Mouse (Mus musculus): Measurements from ENCODE around the gene Fabp1. TPM values are rescaled to one million over a fixed set of nuclear protein-coding genes. Genes with fewer than 3 reads are reported as not detected.

Gene Fabp1
- polyA plus RNA-seq, 1 experiment from 2014 or later, result not detected

GRCm38 (mm10) chr6:71172812-71173580 is 26.6 kb upstream of the Fabp1 start:
- Histone ChIP-seq H3K9me3 (ENCODE audit: control insufficient read depth, low read length) (no peaks in the 10 kb centered on the region), H3K27me3 (ENCODE audit: control insufficient read depth, insufficient read depth, low read length) (no peaks in the 10 kb centered on the region), H3K27ac (ENCODE audit: low read depth, low read length) (no peak overlapping the region), H3K4me2 (ENCODE audit: low read depth, low read length, severe bottlenecking) (no peak overlapping the region), H3K9ac (ENCODE audit: low read length) (no peak overlapping the region), H3K4me3 (ENCODE audit: low read depth, low read length) (no peak overlapping the region), H3K4me1 (replicated peaks; ENCODE audit: control insufficient read depth, insufficient read depth, low read length) (no peaks in the 10 kb centered on the region), H3K36me3 (ENCODE audit: control insufficient read depth, insufficient read depth, low read length) (no peaks in the 10 kb centered on the region)
- ATAC-seq (replicated peaks; ENCODE audit: low FRiP score) (no peak), DNase-seq (ENCODE audit: low spot score) (no peak)
- 94% methylated on average over 10 of the region's 10 CpGs for WGBS

GRCm38 (mm10) chr6:71180596-71180995 is 19.0 kb upstream of the Fabp1 start:
- H3K9ac ChIP-seq (ENCODE audit: low read length), result no peak overlapping the region
- WGBS, result 86% methylated on average over 1 of the region's 1 CpGs

DNA sequence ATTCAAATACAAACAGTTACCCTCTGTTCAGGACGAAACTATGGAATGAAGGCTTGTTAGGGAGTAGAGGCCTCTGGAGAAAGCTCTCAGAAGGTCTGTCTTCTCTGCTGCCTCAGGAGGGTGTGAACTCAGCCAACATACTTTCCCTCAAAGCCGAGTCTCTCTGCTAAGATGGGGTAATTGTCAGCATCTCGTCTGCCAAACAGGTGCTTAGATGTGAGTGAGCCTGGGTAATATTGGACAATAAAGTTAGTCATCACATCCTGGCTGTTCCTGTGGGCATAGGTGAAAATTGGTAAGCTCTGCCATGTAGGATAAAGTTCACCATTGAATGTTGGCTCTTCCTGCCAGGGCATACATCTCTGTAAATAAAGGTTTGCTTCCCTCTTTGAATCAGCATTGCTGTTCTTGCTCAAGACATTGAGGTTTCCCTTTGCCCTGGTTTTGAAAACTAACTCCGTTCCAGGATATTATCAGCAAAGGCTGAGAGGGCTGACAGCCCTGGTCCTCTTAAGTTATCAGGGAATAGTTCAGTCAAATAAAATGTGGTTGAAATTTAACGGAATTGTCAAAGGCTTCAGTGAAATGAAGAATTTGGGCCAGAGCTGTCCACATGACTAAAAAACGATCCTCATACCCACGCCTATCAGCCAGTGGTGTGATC is 14.6 kb upstream of the Fabp1 start:
- no peaks in the 10 kb centered on the region for H3K27me3 ChIP-seq (ENCODE audit: control insufficient read depth, insufficient read depth, low read length)
- H3K4me1 ChIP-seq (replicated peaks; ENCODE audit: control insufficient read depth, insufficient read depth, low read length), result no peaks in the 10 kb centered on the region
- no peak overlapping the region for H3K4me3 ChIP-seq (ENCODE audit: low read depth, low read length)
- ATAC-seq (replicated peaks; ENCODE audit: low FRiP score) (no peak), DNase-seq (ENCODE audit: low spot score) (no peak)
- H3K9ac ChIP-seq (ENCODE audit: low read length), result no peak overlapping the region
- 84% methylated on average over 7 of the region's 7 CpGs for WGBS
- no peak overlapping the region for H3K27ac ChIP-seq (ENCODE audit: low read depth, low read length)
- H3K9me3 ChIP-seq (ENCODE audit: control insufficient read depth, low read length), result no peaks in the 10 kb centered on the region
- H3K4me2 ChIP-seq (ENCODE audit: low read depth, low read length, severe bottlenecking), result no peak overlapping the region
- H3K36me3 ChIP-seq (ENCODE audit: control insufficient read depth, insufficient read depth, low read length), result no peaks in the 10 kb centered on the region

More at GRCm38 (mm10) chr6:71180596-71180995, 19.0 kb upstream of the Fabp1 start:
- no peaks in the 10 kb centered on the region for H3K27me3 ChIP-seq (ENCODE audit: control insufficient read depth, insufficient read depth, low read length)
- no peaks in the 10 kb centered on the region for H3K4me1 ChIP-seq (replicated peaks; ENCODE audit: control insufficient read depth, insufficient read depth, low read length)
- DNase-seq (ENCODE audit: low spot score) (no peak), ATAC-seq (replicated peaks; ENCODE audit: low FRiP score) (no peak)
- no peaks in the 10 kb centered on the region for H3K36me3 ChIP-seq (ENCODE audit: control insufficient read depth, insufficient read depth, low read length)
- no peak overlapping the region for H3K4me3 ChIP-seq (ENCODE audit: low read depth, low read length)
- H3K27ac ChIP-seq (ENCODE audit: low read depth, low read length), result no peak overlapping the region
- H3K4me2 ChIP-seq (ENCODE audit: low read depth, low read length, severe bottlenecking), result no peak overlapping the region
- no peaks in the 10 kb centered on the region for H3K9me3 ChIP-seq (ENCODE audit: control insufficient read depth, low read length)

GRCm38 (mm10) chr6:71189578-71189977 is 10.0 kb upstream of the Fabp1 start:
- H3K9me3 ChIP-seq (ENCODE audit: control insufficient read depth, low read length), result no peaks in the 10 kb centered on the region
- ATAC-seq (replicated peaks; ENCODE audit: low FRiP score) (no peak), DNase-seq (ENCODE audit: low spot score) (no peak)
- H3K36me3 ChIP-seq (ENCODE audit: control insufficient read depth, insufficient read depth, low read length), result no peaks in the 10 kb centered on the region
- H3K4me2 ChIP-seq (ENCODE audit: low read depth, low read length, severe bottlenecking), result no peak overlapping the region
- no peaks in the 10 kb centered on the region for H3K27me3 ChIP-seq (ENCODE audit: control insufficient read depth, insufficient read depth, low read length)
- H3K9ac ChIP-seq (ENCODE audit: low read length), result no peak overlapping the region
- H3K4me1 ChIP-seq (replicated peaks; ENCODE audit: control insufficient read depth, insufficient read depth, low read length), result no peaks in the 10 kb centered on the region
- no peak overlapping the region for H3K27ac ChIP-seq (ENCODE audit: low read depth, low read length)
- no peak overlapping the region for H3K4me3 ChIP-seq (ENCODE audit: low read depth, low read length)
- WGBS, result 83% methylated on average over 1 of the region's 1 CpGs

DNA sequence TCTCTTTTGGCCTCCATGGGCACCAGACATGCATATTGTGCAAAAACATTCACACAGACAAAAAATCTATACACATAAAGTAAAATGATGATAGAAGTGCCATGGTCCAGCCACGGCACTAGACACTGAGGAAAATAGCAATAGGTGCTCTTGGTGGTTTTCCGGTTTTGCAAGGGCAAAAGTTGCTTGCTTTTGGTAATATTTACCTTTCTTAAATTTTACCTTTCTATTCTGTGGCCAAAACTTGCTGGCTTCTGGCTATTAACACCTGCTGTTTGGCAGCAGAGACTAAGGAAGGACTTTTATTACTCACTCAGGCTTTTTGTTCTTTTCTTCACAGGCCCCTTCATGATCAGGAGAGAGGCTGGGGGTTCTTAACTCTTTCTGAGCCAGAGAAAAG is 9.1 kb upstream of the Fabp1 start:
- H3K9me3 ChIP-seq (ENCODE audit: control insufficient read depth, low read length), result no peaks in the 10 kb centered on the region
- H3K4me1 ChIP-seq (replicated peaks; ENCODE audit: control insufficient read depth, insufficient read depth, low read length), result no peaks in the 10 kb centered on the region
- H3K27me3 ChIP-seq (ENCODE audit: control insufficient read depth, insufficient read depth, low read length), result no peaks in the 10 kb centered on the region
- ATAC-seq (replicated peaks; ENCODE audit: low FRiP score) (no peak), DNase-seq (ENCODE audit: low spot score) (no peak)
- no peak overlapping the region for H3K27ac ChIP-seq (ENCODE audit: low read depth, low read length)
- 82% methylated on average over 2 of the region's 2 CpGs for WGBS
- no peak overlapping the region for H3K4me3 ChIP-seq (ENCODE audit: low read depth, low read length)
- H3K36me3 ChIP-seq (ENCODE audit: control insufficient read depth, insufficient read depth, low read length), result no peaks in the 10 kb centered on the region
- H3K4me2 ChIP-seq (ENCODE audit: low read depth, low read length, severe bottlenecking), result no peak overlapping the region
- H3K9ac ChIP-seq (ENCODE audit: low read length), result no peak overlapping the region

DNA sequence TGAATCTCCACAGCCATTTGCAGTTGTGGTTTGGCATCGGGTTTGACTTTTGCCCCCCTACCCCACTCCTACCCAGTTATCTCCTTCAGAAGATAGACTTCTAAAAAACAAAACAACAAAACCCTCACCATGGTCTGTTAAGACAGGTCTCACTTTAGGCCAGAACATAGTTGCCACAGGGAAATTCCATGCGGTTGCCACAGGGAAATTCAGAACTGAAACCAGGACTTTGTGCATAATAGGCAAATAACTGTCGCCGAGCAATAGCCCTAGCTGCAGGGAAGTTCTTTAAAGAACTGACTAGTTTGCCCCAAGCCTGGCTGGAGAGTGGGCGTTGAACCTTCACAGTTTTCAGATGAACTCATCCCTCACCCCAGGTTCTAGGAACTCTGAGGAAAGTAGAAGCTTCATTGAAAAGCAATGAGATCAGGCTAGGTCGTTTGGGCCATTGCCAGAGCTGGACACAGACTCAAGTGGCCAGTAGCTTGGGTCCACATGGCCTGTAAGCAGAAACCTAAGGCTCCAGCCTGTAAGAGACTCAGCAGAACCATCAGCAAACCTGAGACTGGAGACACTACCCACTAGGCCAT is 6.4 kb upstream of the Fabp1 start:
- H3K4me2 ChIP-seq (ENCODE audit: low read depth, low read length, severe bottlenecking), result no peak overlapping the region
- no peak overlapping the region for H3K27ac ChIP-seq (ENCODE audit: low read depth, low read length)
- DNase-seq (ENCODE audit: low spot score) (no peak), ATAC-seq (replicated peaks; ENCODE audit: low FRiP score) (no peak)
- no peak overlapping the region for H3K4me3 ChIP-seq (ENCODE audit: low read depth, low read length)
- H3K4me1 ChIP-seq (replicated peaks; ENCODE audit: control insufficient read depth, insufficient read depth, low read length), result no peaks in the 10 kb centered on the region
- H3K9me3 ChIP-seq (ENCODE audit: control insufficient read depth, low read length), result no peaks in the 10 kb centered on the region
- H3K36me3 ChIP-seq (ENCODE audit: control insufficient read depth, insufficient read depth, low read length), result no peaks in the 10 kb centered on the region
- no peaks in the 10 kb centered on the region for H3K27me3 ChIP-seq (ENCODE audit: control insufficient read depth, insufficient read depth, low read length)
- 86% methylated on average over 6 of the region's 6 CpGs for WGBS
- H3K9ac ChIP-seq (ENCODE audit: low read length), result no peak overlapping the region

DNA sequence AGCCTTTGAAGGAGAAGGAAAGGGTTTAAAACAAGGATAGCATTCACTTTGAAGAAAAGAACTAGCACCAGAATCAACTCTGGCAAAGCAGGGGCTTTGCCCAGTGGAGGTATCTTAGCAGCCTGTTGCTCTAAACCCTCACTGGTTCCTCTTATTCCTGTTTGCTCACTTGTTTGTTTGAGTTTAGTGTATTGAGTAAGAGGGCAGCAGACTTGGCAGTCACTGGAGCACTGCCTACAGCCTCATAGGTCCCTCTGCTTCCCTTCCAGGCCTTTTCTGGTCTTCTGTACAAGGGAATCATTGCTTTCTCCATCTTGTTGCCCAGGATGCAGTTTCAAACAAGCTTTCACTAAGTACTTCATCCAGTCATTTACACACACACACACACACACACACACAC is 3.5 kb upstream of the Fabp1 start:
- no peak overlapping the region for H3K27ac ChIP-seq (ENCODE audit: low read depth, low read length)
- DNase-seq (ENCODE audit: low spot score), result no peak
- H3K27me3 ChIP-seq (ENCODE audit: control insufficient read depth, insufficient read depth, low read length), result no peaks in the 10 kb centered on the region
- H3K4me1 ChIP-seq (replicated peaks; ENCODE audit: control insufficient read depth, insufficient read depth, low read length), result no peaks in the 10 kb centered on the region
- no peak overlapping the region for H3K4me2 ChIP-seq (ENCODE audit: low read depth, low read length, severe bottlenecking)
- no peak overlapping the region for H3K9ac ChIP-seq (ENCODE audit: low read length)
- no peak for ATAC-seq (replicated peaks; ENCODE audit: low FRiP score)
- no peak overlapping the region for H3K4me3 ChIP-seq (ENCODE audit: low read depth, low read length)
- H3K36me3 ChIP-seq (ENCODE audit: control insufficient read depth, insufficient read depth, low read length), result no peaks in the 10 kb centered on the region
- H3K9me3 ChIP-seq (ENCODE audit: control insufficient read depth, low read length), result no peaks in the 10 kb centered on the region

- H3K27ac ChIP-seq (ENCODE audit: low read depth, low read length), result no peak overlapping the region
- 85% methylated on average over 13 of the region's 13 CpGs for WGBS
- H3K4me3 ChIP-seq (ENCODE audit: low read depth, low read length), result no peak overlapping the region
- H3K9ac ChIP-seq (ENCODE audit: low read length), result no peak overlapping the region
- H3K27me3 ChIP-seq (ENCODE audit: control insufficient read depth, insufficient read depth, low read length), result no peaks in the 10 kb centered on the region
- ATAC-seq (replicated peaks; ENCODE audit: low FRiP score) (no peak), DNase-seq (ENCODE audit: low spot score) (no peak)
- H3K36me3 ChIP-seq (ENCODE audit: control insufficient read depth, insufficient read depth, low read length), result no peaks in the 10 kb centered on the region
- H3K4me2 ChIP-seq (ENCODE audit: low read depth, low read length, severe bottlenecking), result no peak overlapping the region
- no peaks in the 10 kb centered on the region for H3K9me3 ChIP-seq (ENCODE audit: control insufficient read depth, low read length)
- H3K4me1 ChIP-seq (replicated peaks; ENCODE audit: control insufficient read depth, insufficient read depth, low read length), result no peaks in the 10 kb centered on the region
These were observed 1.7 kb upstream of the Fabp1 start for GRCm38 (mm10) chr6:71197636-71198535.

Measured in forebrain, embryonic 11.5 days (tissue).